Mouse (Mus musculus): Measurements from ENCODE around the gene Bcl2a1c.

DNA sequence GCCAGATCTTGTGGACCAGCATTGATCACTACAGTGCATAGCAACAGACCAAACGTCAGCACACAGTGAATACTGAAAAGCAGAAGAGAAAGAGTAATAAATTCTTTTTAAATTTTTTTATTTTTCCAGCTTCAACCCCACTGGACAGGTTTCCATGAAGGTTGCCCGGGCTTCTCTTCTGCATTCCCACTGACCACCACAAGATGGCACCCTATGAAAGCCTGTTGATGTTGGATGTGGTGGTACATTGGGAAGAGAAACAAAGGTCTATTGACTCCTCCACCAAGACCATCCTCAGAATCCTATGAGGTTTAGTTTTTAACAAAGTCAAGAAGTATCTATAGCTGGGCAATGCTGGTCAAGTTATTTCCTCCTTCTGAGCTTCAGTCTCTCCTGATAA lies 11.9 kb upstream of the Bcl2a1c start:
- TF ChIP-seq CTCF (IDR thresholded peaks at IDR 0.05; ENCODE audit: low read depth) (peak; percentile 79), EP300 (IDR thresholded peaks at IDR 0.05; ENCODE audit: low read depth) (no peak)

Measured in liver, postnatal 0 days (tissue).